Mouse (Mus musculus): ENCODE data around the gene Cpeb3. TPM values are rescaled to one million over a fixed set of nuclear protein-coding genes. Genes with fewer than 3 reads are reported as not detected.
A peak's percentile ranks its signal among the peaks of the same experiment; 100 is the strongest.
"Not testable (repeated sequence)": the region's sequence is repeated elsewhere in the genome, so short reads cannot be mapped to it uniquely, and the experiment has no call there.

Gene Cpeb3
- polyA plus RNA-seq, 1 experiment, result not detected

DNA sequence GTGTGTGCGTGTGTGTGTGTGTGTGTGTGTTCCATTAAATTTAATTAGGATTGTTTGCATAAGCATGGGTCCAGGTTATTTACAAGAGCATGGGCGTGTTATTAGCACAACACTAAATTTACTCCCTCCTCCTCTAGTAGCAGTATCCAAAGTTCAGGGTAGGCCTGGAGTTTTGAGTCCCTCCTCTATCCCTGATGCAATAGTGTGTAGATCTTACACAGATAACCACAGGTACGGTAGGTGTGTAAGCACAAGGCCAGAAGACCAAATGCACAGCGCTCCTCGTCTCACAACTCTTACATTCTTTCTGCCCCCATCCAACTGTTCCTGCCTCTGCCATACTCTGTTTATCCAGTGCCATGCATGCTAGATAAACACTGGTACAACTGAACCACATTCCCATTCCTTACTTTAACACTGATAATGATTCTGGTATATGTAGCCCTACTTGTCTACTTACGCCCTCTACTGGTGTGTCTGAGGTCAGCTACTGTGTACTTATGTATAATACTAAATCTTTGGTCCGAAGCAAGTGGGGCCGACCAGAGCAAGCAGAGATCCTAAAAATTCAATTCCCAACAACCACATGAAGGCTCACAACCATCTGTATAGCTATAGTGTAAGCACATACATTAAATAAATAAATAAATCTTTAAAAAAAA is 1.2 kb upstream of the Cpeb3 start:
- Histone ChIP-seq H3K4me1 (ENCODE audit: control insufficient read depth, insufficient read depth, low read length) (no peaks in the 10 kb centered on the region), H3K27ac (ENCODE audit: insufficient read depth, low read depth, low read length) (no peak overlapping the region), H3K4me3 (ENCODE audit: insufficient read depth, low read depth, low read length) (no peak overlapping the region)
- TF ChIP-seq CTCF (IDR thresholded peaks at IDR 0.05; ENCODE audit: insufficient read depth, low read depth, low read length) (no peak), POLR2A (IDR thresholded peaks at IDR 0.05; ENCODE audit: insufficient read depth, low read depth, low read length) (no peak)
- WGBS, result 63% methylated on average over 8 of the region's 8 CpGs

DNA sequence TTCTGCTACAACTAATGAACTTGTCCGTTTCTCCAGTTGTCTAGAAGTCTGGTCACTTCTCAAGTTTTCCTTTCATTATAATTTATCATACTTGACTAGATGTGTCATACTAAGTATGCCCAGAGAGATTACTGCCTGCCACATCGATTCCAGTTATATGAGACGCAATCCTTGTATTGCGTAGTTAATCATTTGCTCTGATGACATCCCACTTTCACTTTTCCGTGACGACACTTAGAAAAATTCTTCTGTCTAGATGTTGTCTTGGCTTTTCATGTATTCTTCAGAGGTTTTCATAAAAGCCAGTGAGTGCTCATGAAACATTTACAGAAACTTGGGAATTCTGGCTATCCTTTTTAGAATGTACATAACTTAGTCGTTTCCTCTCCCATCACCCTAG is 585 bp upstream of the Cpeb3 start:
- no peaks in the 10 kb centered on the region for H3K4me1 ChIP-seq (ENCODE audit: control insufficient read depth, insufficient read depth, low read length)
- TF ChIP-seq CTCF (IDR thresholded peaks at IDR 0.05; ENCODE audit: insufficient read depth, low read depth, low read length) (no peak), POLR2A (IDR thresholded peaks at IDR 0.05; ENCODE audit: insufficient read depth, low read depth, low read length) (no peak)
- H3K4me3 ChIP-seq (ENCODE audit: insufficient read depth, low read depth, low read length), result no peak overlapping the region
- WGBS, result 60% methylated on average over 7 of the region's 7 CpGs
- no peak overlapping the region for H3K27ac ChIP-seq (ENCODE audit: insufficient read depth, low read depth, low read length)

DNA sequence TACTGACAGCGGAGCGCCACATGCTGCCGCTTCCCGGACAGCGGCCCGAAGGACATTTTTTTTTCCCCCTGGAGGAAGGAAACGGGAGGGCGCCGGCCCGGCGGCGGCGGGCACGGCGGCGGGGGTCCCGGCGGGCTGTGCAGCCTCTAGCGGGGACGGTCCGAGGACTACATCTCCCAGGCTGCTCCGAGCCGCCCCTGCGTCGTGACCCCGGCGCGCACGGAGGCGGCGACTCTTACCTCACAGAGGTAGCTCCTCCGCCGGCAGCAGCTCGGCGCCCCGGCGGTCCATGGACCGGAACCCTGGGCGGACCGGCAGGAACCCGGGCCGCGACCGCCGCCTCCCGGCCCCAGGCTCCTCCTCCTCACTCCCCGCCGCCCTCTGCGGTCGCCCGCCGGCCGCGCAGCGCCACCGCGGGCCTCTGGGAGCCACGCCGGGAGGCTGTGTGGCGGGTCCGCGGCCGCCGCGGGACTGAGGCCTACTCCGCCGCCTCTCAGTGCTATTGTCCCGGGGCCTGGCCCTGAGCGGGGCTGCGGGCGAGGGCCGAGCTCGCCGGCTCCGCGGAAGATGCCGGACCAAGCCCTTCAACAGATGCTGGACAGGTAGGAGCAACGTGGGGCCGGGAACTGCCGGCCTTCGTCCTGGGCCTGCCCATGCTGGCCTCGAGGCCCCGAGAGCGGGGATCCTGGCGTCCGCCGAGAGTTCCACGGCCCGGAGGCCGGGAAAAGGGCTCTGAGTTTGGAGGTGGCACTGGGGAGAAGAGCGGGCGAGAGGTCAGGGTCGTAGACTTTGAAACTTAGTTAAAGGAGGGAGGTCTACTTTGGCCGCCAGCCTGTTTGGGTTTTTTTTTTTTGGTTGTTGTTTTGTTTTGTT is 862 bp downstream of the Cpeb3 start, which contains the start of gene March5:
March5 (plus strand) TSS at position 241 of the 873 bp plus-strand sequence.
- Histone ChIP-seq H3K4me1 (ENCODE audit: control insufficient read depth, insufficient read depth, low read length) (no peaks in the 10 kb centered on the region), H3K27ac (ENCODE audit: insufficient read depth, low read depth, low read length) (peak within 1 kb of the TSS; percentile 66), H3K4me3 (ENCODE audit: insufficient read depth, low read depth, low read length) (peak within 1 kb of the TSS; percentile 55)
- under 1% methylated on average over 94 of the region's 94 CpGs for WGBS
- TF ChIP-seq POLR2A (IDR thresholded peaks at IDR 0.05; ENCODE audit: insufficient read depth, low read depth, low read length) (peak; percentile 82), CTCF (IDR thresholded peaks at IDR 0.05; ENCODE audit: insufficient read depth, low read depth, low read length) (no peak)

DNA sequence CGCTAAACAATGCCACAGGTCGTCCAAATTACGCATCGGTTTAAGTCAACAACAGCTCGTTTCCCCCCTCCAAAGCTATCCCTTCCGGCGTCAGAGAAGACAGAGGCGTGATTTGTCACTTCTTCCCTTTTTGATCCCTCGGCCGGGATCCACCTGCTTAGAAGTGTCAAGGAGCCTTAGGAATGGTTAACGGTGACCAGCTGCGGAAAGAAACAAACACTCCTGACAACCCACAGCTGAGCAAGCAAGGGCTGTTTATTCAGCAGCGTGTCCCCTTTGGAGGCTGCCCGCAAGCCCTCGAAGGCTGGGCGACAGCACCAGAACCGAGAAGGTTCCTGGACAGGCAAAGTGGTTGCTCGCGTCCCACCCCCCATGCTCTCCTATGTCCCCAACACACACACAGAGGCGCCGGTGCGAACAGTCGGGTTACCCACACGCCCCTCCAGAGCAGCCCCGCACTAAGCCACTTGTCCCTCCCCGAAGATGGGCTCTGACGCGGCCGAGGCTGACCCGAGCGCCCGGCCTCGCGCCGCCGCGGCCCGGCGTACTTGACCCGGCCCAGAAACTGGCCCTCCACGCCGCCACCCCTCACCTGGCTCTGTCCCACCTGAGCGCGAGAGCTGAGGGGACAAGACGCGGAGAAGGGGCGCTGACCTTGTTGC is 1.6 kb downstream of the Cpeb3 start:
- no peaks in the 10 kb centered on the region for H3K4me1 ChIP-seq (ENCODE audit: control insufficient read depth, insufficient read depth, low read length)
- peak overlapping the region; percentile 55 for H3K4me3 ChIP-seq (ENCODE audit: insufficient read depth, low read depth, low read length)
- H3K27ac ChIP-seq (ENCODE audit: insufficient read depth, low read depth, low read length), result peak overlapping the region; percentile 66
- under 1% methylated on average over 47 of the region's 47 CpGs for WGBS
- TF ChIP-seq CTCF (IDR thresholded peaks at IDR 0.05; ENCODE audit: insufficient read depth, low read depth, low read length) (no peak), POLR2A (IDR thresholded peaks at IDR 0.05; ENCODE audit: insufficient read depth, low read depth, low read length) (no peak)

DNA sequence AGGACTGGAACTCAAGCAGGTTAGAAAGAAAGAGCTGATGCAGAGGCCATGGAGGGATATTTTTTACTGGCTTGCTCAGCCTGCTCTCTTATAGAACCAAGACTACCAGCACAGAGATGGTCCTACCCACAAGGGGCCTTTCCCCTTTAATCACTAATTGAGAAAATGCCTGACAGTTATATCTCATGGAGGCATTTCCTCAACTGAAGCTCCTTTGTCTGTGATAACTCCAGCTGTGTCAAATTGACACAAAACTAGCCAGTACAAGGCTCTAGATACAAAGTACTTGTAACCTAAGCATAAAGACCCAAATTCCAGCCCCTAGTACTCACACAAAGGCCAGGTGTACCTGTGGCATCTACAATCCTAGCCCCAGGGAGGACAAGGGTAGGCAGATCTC is 3.2 kb downstream of the Cpeb3 start:
- not testable (repeated sequence) for H3K27ac ChIP-seq (ENCODE audit: insufficient read depth, low read depth, low read length); H3K4me1 ChIP-seq (ENCODE audit: control insufficient read depth, insufficient read depth, low read length)

DNA sequence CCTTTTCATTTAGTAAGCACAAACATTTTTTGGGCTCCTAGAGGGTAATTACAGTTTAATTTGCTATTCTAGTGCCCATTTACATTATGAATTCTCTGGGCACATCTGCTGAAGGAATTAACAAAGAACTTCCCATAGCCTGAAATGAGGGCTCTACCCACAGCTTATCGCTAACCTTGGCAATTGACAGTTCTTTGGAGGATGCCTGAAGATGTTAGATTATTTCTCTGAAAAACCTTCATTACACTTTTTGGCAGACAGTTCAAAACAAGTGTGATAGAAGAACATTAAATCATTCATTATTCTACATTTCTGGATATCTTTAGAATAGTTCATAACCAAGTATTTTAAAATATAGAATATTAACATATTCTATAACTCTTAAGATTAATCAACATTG is 5.0 kb downstream of the Cpeb3 start:
- no peak for TF ChIP-seq POLR2A (IDR thresholded peaks at IDR 0.05; ENCODE audit: insufficient read depth, low read depth, low read length)
- no peak for TF ChIP-seq CTCF (IDR thresholded peaks at IDR 0.05; ENCODE audit: insufficient read depth, low read depth, low read length)
- WGBS, result 70% methylated on average over 1 of the region's 1 CpGs
- Histone ChIP-seq H3K4me3 (ENCODE audit: insufficient read depth, low read depth, low read length) (no peak overlapping the region), H3K27ac (ENCODE audit: insufficient read depth, low read depth, low read length) (no peak overlapping the region), H3K4me1 (ENCODE audit: control insufficient read depth, insufficient read depth, low read length) (no peaks in the 10 kb centered on the region)

More for the DNA sequence above, 3.2 kb downstream of the Cpeb3 start:
- H3K4me3 ChIP-seq (ENCODE audit: insufficient read depth, low read depth, low read length), result not testable (repeated sequence)

DNA sequence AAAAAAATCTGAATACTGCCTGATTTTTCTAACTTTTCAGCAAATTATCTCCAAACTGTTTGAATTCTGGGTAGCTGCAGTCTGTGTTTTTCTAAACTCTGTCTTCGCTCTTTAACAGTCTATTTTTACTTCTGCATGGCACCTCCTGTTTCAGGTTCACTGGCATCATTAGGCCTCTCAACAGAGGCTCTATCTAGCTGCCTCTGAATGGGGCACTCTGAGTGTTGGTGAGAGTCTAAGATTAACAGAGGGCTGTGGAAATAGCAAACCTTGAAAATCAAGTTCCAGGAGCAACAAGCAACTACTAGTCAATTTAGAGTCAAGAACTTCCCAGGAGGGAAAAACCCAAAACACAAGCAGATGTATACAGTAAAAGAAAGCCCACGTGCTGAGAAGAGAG is 8.5 kb downstream of the Cpeb3 start:
- H3K4me1 ChIP-seq (ENCODE audit: control insufficient read depth, insufficient read depth, low read length), result no peaks in the 10 kb centered on the region
- 54% methylated on average over 2 of the region's 2 CpGs for WGBS
- TF ChIP-seq CTCF (IDR thresholded peaks at IDR 0.05; ENCODE audit: insufficient read depth, low read depth, low read length) (no peak), POLR2A (IDR thresholded peaks at IDR 0.05; ENCODE audit: insufficient read depth, low read depth, low read length) (no peak)
- H3K4me3 ChIP-seq (ENCODE audit: insufficient read depth, low read depth, low read length), result no peak overlapping the region
- no peak overlapping the region for H3K27ac ChIP-seq (ENCODE audit: insufficient read depth, low read depth, low read length)

DNA sequence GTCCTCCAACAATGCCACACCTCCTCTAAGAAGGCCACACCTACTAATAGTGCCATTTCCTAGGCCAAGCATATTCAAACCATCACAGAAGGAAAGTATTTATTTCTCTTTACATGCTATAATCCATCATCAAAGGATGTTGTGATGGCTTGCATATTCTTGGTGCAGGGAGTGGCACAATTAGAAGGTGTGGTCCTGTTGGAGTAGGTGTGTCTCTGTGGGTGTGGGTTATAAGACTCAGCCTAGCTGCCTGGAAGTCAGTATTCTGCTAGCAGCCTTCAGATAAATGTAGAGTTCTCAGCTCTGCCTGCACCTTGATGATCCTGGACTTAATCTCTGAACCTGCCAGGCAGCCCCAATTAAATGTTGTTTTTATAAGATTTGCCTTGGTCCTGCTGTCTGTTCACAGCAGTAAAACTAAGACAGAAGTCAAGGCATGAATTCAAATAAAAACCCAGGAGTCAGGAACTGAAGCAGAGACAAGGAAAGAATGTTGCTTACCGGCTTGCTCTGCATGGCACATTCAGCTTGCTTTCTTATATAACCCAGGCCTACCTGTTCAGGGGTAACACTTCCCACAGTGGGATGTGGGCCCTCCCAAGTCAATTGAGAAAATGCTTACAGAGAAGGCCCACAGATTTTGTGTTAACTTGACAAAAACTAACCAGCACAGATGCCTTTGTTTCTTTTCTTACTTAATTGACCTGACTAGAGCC is 10.1 kb downstream of the Cpeb3 start:
- no peak for TF ChIP-seq POLR2A (IDR thresholded peaks at IDR 0.05; ENCODE audit: insufficient read depth, low read depth, low read length)
- no peak for TF ChIP-seq CTCF (IDR thresholded peaks at IDR 0.05; ENCODE audit: insufficient read depth, low read depth, low read length)
- H3K4me1 ChIP-seq (ENCODE audit: control insufficient read depth, insufficient read depth, low read length), result no peaks in the 10 kb centered on the region
- H3K4me3 ChIP-seq (ENCODE audit: insufficient read depth, low read depth, low read length), result no peak overlapping the region
- H3K27ac ChIP-seq (ENCODE audit: insufficient read depth, low read depth, low read length), result no peak overlapping the region
- WGBS, result 82% methylated on average over 1 of the region's 1 CpGs
